Mouse (Mus musculus) myocyte (in vitro differentiated cells): Measurements from ENCODE around the gene Kazn.

Source experiments
- MYOG ChIP-seq, 3 experiments: IDR thresholded peaks; one replicate each; pipeline ENCODE4 v1.6.1; 2011; ENCODE audit warnings: control low read depth in 2 of 3, low read depth in 2 of 3, mild to moderate bottlenecking in 2 of 3; ENCODE audit not compliant: insufficient read length in 2 of 3, control insufficient read depth in 1 of 3, insufficient read depth in 1 of 3
- POLR2A ChIP-seq: IDR thresholded peaks from one replicate; pipeline ENCODE4 v1.6.1; 2011; ENCODE audit warnings: low read depth, mild to moderate bottlenecking, control low read depth, moderate library complexity; ENCODE audit not compliant: insufficient read length
- TCF12 ChIP-seq: IDR thresholded peaks from one replicate; pipeline ENCODE4 v1.6.1; 2011; ENCODE audit warnings: mild to moderate bottlenecking, control low read depth; ENCODE audit not compliant: poor library complexity, insufficient read depth, severe bottlenecking

DNA sequence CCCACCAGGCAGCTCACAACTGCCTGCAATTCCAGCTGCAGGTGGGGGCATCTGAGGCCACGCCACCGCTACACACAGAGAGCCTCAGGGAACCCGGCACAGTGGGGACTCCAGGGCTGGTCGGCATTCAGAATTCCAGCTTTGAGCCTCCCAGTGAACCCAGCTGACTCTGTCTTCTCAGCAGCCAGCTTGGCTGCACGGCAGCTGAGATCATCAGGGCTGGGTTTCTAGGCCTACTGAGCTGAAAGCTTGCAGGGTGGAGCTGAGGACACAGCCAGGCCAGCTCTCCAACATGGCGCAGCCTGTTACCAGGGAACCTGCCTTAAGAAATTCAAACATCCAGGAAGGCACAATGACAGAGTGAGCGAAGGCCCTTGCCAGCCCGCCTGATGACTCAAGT lies 79.2 kb downstream of the Kazn start:
- TF ChIP-seq MYOG (IDR thresholded peaks at IDR 0.05; ENCODE audit: control insufficient read depth in 1 of 3, insufficient read depth in 1 of 3, insufficient read length in 2 of 3, low read depth in 2 of 3) (no peak), POLR2A (no peak), TCF12 (no peak)
